Mouse (Mus musculus) natural killer cell, adult 2 months (primary cell): ENCODE data around the gene Nrcam.
A peak's percentile ranks its signal among the peaks of the same experiment; 100 is the strongest.
"Not testable (repeated sequence)": the region's sequence is repeated elsewhere in the genome, so short reads cannot be mapped to it uniquely, and the experiment has no call there.

ENCODE experiments used
- DNase-seq, 2 experiments: peaks; one replicate each; pipeline ENCODE4 v3.0.0; 2022; ENCODE audit warnings: low spot score in 2 of 2

Nrcam gene

DNA sequence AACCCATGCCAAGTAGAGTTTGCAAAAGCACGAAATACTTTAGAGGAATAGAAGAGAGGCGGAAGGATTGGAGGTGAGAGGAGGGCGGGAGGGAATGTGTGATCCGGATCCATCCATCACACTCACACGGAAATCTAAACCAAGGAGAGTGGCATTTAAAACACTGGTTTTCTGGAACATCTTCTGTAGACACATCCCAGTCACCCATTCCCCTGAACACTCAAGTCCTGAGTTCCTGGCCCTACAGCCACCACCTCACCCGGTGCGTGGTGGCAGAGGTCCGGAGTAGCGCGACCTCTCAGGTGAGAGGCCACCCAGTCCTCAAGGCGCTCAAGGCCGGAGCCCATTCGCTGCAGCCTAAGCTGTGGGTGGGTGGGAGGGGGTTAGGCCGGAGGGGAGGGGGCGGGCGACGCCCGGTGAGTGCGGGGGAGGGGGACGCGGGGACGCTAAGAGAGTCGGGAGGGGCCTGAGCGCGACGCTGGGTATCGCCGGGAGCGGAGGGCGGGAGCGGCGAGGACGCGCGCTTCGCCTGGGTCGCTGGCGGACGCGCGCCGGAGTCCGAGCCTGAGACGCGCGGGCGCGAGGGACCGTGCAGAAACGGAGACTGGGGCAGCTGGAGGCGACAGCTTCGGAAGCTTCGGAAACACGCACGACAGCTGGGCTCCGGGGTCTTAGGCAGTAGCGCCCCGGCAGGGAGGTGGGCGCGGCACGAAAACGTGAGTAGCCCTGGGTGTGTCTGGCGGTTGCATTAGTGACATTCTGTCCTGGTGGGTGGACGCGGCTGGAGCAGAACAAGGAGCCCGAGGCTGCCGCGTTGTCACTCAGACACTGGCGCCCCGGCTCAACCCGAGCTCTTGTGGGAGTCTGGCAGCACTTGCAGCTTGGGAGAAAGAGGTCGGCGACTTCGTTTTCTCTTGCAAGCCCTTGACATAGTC lies at the start of gene Nrcam:
Nrcam (plus strand) TSS at position 505 of the 935 bp plus-strand sequence.
- DNase-seq: no peak

DNA sequence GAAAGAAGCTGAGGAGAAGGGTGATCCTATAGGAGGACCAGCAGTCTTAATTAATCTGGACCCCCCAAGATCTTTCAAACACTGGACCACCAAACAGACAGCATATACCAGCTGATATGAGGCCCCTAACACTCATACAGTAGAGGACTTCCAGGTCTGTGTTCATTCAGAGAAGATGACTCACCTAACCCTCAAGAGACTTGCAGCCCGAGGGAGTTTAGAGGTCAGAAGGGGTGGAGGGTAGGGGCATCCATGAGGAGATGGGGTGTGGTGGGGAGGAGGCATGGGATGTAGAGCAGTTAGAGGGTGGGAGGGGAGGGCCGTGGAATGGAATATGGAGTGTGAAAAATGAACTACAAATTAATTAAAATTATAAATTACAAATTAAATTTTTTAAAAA lies 48.5 kb upstream of the Nrcam start:
- not testable (repeated sequence) for DNase-seq

DNA sequence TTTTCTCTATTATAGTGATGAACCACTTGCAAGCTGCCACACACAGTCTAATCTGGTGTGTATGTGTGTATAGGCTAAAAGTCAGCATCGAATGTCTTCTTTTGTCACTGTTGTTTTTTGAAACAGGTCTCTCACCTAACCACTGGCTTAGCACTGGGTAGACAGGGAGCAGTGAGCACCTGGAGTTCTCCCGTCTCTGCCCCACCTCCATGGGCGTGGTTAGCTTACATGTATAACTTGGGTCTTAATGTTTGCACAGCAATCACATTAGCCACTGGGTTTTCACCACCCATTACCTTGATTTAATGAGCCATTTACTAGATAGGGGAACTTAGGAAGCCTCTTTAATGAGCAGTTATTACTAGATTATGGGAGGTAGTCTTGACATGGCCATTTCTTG lies 47.2 kb upstream of the Nrcam start:
- no peak for DNase-seq

DNA sequence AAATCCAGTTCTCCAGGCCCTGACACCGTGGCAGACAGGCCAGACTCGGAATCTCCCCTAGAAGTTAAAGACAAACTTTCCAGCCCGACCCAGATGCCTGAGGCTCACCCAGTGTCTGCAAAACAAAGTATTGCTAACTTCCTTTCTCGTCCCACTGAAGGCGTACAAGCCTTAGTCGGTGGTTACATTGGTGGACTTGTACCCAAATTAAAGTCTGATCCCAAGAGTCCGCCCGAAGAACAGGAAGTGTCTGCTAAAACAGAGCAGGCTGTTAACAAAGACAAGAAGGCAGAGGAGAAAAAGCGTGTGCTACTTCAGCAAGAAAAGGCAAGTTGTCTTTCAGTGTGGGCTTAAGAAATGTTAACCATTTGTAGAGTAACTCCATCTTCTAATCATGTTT lies 45.3 kb upstream of the Nrcam start:
- no peak for DNase-seq

DNA sequence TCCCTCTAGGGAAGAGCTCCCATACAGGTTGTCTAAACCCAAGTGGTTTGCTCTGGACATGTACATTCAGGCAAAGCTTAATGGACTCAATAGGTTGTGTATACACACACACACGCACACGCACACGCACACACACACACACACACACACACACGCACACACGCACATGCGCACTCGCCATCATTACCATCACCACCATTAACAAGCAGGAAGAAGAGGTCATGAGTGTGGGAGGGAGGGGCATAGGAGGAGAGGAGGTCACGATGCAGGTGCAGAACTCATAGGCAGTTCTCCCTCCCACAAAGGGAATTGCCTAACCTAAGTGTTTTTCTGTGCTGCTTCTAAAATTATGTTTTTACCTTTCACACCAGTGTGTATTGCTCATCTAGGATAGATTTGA lies 41.7 kb upstream of the Nrcam start:
- DNase-seq: no peak

DNA sequence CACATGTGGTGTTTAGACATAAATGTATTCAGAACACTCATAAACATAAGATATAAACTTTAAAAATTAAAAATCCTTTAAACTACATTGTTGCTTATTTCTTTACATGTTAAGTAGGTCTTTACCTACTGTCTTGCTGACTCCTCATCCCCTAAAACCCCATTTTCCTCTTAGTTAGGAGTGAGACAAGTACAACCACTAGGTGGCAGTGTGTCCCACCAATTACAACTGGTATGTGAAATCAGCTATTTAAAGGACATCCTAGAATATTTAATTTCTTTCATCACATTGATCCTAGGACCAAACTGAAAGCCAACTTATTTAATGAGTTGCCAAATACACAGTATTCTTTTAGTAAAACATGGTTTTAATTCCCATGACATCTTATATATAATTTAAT lies 36.4 kb upstream of the Nrcam start:
- peak; percentile 47 to 63 for DNase-seq

DNA sequence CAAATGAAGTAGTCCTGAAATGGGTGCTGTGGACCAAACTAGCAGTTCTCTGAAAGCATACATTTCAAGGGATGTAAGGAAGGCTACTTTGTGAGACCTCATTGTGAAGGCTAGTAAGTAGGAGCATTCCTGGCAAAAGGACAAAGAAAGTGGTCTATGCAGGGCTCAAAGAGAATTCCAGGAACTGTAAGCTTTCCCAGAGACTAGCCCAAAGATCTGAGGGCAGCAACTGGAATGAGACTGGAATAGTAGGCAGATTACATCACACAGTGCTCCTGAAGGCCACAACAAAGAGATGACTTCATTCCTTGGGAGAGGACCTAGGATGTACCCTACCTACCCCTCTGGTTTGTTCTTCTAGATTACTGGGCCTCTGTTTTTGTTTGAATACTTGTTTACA lies 27.9 kb upstream of the Nrcam start:
- DNase-seq: no peak

DNA sequence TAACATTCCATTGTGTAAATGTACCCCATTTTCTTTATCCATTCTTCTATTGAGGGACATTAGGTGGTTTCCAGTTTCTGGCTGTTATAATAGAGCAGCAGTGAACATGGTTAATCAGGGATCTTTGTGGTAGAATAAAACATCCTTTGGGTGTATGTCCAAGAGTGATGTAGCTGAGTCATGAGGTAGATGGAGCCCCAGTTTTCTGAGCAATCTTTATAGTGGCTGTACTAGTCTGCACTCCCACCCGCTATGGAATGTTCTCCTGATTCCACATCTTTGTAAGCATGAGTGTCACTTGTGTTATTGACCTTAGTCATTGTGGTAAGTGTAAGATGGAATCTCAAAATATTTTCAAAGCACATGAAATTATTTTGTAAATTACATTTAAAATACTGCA lies 24.7 kb upstream of the Nrcam start:
- no peak for DNase-seq

DNA sequence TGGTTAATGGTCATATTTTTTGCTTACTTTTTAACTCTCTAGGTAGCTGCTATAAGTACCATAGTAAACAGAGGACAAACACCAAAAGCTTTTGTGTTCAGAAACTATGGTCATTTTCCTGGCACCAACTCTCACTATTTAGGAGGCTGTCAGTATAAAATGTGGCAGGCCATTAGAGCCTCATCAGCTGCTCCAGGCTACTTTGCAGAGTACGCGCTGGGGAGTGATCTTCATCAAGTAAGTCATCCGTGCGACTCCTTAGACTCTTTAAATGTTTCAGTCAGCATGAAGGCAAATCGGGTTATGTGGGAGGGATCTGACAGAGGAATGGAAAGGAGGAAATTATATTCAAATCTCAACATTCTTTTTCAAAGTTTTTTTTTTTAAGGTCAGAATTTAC lies 23.8 kb upstream of the Nrcam start:
- no peak for DNase-seq

DNA sequence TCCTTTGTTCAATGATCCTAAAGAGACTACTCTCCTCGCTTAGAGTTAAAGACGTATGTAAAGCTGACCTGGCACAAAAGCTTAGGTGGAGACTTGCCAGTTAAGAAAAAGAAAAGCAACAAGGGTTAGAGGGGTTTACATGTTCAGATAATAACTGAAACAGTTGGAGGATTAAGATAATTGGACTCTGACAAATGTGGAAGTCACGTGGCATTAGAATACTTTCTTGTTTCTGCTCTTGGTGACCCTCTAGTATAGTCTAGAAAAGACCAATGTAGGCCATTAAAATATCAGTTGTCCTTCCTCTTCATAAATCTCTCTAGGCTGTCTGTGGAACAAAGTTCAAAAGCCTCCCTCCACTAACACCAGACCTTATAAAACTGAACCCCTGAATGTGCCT lies 20.5 kb upstream of the Nrcam start:
- DNase-seq: no peak

DNA sequence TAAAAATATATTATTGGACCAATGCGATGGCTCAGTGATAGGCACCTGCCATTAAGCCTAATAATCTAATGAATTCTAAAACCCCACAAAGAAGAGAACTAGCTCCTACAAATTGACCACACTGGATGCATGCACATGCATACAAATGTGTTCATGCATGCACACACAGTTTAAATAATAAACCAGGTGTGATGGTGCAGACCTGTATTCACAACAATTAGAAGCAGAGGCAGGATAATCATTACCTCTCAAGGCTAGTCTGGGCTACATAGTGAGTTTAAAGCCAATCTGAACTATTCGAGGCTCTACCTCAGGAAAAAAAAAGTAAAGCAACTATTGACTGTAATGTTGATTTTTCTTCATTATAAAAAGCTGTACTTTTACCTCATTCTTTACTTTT lies 13.5 kb upstream of the Nrcam start:
- DNase-seq: no peak

DNA sequence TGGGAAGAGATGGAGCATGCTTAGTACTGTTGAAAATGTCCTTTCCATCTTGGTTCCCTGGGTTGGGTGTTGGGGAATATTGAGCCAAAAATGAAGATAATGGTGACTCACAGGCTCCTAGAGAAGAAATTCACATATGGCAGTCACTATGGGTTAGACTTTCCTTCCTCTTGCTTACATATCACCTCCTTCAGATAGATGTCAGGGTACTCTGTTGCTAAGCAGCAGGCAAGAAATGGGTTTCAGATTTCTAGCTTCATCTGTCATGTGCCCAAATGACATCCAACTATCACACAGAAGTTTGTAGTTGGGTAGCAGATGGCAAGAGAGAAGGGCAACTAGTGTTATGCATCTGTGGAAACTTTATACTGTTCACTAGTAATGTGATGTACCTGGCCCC lies 3.6 kb upstream of the Nrcam start:
- no peak for DNase-seq

DNA sequence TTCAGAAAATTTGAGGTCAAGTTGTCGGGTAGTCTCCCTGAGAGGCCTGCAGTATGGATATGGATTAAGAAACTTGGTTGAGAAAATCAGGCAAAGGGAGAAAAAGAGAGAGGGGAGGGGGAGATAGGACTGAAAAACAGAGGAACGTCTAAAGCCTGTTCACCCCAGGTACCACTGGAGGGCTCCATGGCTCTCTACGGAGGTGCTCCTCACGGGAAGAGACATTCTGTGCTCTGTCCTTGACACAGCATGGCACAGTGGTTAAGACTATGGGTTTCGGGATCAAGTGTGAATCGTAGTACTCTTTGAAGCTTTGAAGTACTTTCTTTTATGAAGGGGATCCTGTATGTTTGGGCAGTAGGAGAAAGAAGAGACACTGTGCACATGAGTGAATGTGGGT lies 1.2 kb upstream of the Nrcam start:
- no peak for DNase-seq

DNA sequence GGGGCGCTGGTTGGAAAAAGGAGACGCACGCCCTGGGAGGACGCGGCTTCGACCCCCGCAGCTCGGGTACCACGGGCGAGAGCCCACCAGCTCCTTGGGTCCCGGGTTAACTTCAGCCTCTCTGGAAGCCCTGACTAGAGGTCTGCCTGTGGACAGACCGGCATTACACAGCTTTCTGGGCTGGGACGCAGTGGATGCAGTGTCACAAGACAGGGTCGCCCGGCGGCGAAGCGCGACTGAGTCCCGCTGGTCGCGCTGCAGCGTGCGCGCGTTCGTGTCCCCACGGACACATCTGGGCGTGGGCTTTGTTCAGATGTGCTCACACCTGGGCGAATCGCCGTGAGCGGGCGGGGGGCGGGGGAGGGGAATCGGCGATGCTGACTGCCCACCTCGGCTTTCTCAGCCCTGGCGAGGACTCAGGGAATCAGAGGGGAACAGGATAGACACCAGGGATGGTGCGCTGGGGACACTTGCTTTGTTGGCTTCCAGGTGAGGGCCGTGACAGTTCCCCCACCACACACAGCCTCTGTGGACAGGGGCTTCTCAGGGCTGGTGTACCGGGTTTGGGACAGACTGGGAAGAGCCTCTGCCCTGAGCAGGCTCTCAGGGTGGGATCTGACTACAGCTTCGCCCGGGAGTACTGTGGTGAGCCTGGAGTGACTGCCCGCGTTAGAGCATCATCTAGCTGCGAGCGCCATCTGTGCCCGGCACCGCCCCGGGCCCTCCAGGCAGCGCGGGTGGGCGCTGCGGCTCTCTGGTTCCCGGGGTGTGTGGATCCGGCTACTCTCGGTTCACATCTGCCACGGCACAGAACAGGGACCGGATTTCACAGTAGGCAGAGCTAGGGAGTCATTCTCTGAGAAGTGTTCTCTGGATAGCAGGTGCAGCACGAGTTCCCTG lies 881 bp downstream of the Nrcam start:
- DNase-seq: no peak

DNA sequence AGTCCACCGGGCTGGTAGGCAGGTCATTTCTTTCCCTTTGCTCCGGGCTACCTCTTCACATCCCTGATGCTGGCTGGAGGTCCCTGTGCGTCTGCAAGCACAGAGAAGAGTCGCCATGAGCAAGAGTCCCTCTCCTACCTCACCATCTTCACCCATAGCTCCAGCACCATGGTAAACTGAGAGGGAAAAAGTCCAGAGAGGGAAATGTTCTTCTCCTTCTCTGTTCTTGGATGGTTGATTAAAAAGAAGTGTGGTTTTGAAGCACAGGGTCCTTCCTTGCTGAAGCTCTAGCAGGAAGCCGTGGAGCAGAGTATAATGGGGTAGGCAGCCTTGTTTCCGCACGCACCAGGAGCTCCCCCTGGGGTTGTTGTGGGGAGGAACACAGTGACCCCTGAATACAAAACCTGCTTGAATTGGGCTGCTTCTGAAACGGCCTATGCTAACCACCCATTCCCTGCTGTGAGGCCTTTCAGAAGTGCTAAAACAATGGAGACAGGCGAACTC lies 1.6 kb downstream of the Nrcam start:
- DNase-seq: no peak

DNA sequence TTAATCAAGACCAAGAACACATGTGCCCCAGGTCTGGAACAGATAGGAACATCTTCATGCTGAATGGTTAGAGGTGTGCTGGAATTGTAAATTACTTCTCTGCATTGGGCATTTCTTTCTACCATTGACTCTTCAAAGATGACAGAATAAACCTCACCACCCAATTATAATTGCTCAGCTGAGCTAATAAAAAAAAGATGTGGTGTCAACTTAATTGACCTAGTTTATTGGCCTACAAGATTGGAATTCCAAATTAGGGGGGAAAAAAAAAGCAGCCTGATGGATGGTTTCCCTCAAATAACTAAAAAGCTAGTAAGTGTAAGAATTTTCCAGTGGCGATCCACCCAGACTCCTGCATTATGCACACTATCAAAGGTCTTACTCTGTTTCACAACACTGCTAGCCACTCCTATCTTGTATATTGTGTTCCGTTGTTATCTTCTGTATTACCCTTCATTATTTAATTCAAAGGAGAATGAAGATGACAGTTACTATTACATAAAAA lies 8.5 kb downstream of the Nrcam start:
- DNase-seq: no peak

DNA sequence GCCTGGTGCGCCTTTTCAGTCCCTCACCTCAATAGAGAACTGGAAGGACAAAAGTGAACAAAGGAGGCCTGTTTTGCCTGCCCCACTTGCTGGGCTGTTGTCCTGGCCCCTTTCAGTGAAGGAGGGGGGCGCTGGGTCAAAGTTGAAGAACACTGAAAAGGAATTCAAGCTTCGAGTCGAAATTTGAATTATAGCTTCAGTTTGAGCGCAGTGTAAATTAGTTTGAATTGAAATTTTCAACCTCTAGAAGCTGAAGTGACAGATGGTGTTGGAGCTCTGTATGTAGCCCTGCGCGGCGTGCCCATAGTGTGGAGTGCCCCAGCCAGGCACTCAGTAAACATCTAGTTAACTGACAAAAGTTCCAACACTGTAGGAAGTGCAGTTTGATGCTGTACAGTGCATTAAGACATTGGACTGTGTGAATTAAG lies 9.5 kb downstream of the Nrcam start:
- DNase-seq: no peak

DNA sequence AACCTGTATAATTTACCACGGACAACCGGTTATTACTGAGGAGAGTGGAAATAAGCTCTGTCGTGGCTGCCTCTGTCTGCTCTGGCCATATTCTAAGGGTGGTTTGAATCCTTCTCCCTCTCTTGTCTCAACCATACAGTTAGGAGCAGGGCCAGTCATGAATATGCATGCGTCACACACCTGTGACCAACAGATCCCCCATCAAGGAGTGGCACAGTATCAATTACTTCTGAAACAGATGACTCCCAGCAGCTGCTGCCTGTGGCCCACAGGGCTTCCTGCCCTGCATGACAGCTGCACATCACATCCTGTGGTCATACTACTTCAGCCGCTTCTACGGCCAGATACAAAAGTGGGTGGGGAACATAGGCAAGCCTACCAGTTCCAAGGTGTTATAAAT lies 15.4 kb downstream of the Nrcam start:
- DNase-seq: no peak

DNA sequence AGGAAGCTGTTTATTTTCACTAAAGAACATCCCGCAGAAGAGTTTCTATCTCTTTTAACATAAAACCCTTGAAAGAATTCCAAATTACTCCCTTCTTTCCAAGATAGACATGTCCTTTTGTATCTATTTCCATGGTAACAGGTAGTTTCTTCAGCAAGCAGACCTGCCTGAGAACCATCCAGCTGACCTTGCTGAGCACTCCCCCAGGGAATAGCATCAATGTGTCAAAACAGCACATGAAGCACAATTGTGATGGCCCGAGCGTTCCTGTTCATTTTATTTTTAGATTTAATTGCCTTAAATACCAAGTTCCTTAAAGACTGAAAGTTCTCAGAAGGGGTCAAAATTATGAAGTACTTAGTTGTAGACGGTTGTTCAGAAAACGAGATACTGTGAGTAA lies 16.6 kb downstream of the Nrcam start:
- no peak for DNase-seq

DNA sequence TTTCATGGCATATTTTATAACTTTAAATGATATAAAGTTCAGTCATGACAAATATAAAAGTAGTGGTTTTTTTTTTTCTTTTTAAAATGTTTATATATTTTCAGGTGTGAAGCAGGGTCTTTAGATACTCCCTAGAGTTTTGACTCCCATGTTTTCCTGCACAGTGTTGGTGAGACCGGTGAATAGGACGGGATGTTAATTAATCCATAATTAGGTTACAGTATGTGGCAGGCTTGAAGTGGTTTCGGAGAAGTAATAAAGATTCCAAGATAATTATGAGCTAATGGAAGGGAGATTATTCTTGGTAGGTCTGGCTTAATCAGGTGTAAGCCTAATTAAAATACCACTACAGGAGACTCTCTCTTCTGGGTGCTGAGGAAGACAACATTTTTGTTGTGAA lies 17.5 kb downstream of the Nrcam start:
- no peak for DNase-seq

DNA sequence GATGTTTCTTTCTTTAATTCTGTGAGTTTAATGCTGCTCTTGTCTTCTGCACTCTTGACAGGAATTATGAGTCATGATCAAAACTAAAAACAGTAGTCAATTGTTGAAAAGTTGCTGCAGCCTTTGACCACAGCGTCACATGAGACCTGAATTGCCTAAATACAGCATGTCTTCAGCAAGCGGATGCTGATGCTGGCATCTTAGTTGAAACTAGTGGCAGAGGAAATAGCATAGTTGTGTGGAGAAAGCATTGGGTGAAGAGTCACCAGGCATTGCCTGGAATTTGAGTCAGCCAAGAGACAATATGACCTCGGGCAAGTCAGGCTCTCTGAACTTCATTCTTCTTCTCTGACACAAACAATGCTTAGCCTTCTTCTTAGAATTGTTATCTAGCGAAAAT lies 26.4 kb downstream of the Nrcam start:
- DNase-seq: no peak

DNA sequence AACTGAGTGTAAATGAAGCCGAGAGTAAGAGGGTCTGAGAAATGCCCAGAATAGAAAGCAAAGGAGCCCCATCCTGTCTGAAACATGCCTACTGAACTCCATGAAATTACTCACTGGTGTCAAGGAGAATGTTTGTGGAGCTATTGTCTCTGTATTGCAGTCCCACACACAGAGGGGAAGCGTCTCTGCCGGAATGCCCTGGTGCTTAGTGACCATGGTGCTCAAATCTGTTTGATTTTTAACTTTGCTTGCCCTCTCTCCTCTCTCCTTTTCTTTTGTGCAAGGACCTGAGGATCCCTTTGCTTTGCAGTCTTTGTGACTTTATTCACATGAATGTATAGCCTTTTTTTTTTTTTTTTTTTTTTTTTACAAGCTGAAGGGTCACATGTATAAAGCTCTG lies 28.8 kb downstream of the Nrcam start:
- no peak for DNase-seq
